Mouse (Mus musculus) midbrain, embryonic 12.5 days (tissue): Measurements from ENCODE around the gene Olfr803. TPM values are rescaled to one million over a fixed set of nuclear protein-coding genes. Genes with fewer than 3 reads are reported as not detected.

Experiments used
- ATAC-seq: fragments of 200-750 bp; cut with Nextera tagmentation; 2 replicates; pipeline ENCODE4 v1.8.0; 2017; ENCODE audit warnings: low read depth, moderate TSS enrichment, moderate library complexity; ENCODE audit not compliant: low FRiP score
- H3K27ac ChIP-seq: fragments of 300-500 bp; sonication (generic); replicated peaks from 2 replicates; pipeline ENCODE4 v1.5.1; 2016; ENCODE audit warnings: mild to moderate bottlenecking
- H3K27me3 ChIP-seq: fragments of 300-500 bp; sonication (generic); 2 replicates; pipeline ENCODE4 v1.6.1; 2016; ENCODE audit warnings: mild to moderate bottlenecking
- H3K36me3 ChIP-seq: fragments of 300-500 bp; sonication (generic); 2 replicates; pipeline ENCODE4 v1.6.1; 2016
- H3K4me1 ChIP-seq: fragments of 300-500 bp; sonication (generic); 2 replicates; pipeline ENCODE4 v1.6.1; 2016
- H3K4me2 ChIP-seq: fragments of 300-500 bp; sonication (generic); replicated peaks from 2 replicates; pipeline ENCODE4 v1.6.1; 2016; ENCODE audit warnings: mild to moderate bottlenecking, moderate library complexity
- H3K4me3 ChIP-seq: fragments of 300-500 bp; sonication (generic); 2 replicates; pipeline ENCODE4 v1.5.1; 2016; ENCODE audit warnings: mild to moderate bottlenecking
- H3K9ac ChIP-seq: fragments of 300-500 bp; sonication (generic); replicated peaks from 2 replicates; pipeline ENCODE4 v1.6.1; 2016; ENCODE audit warnings: mild to moderate bottlenecking, moderate library complexity
- H3K9me3 ChIP-seq: fragments of 300-500 bp; sonication (generic); 2 replicates; pipeline ENCODE4 v1.6.1; 2016; ENCODE audit warnings: mild to moderate bottlenecking
- WGBS: fragments of 180-500 bp; shearing (Covaris S2); methylation state at CpG from one replicate; pipeline ENCODE4 v1.1.7; 2016; 5-methylcytosine and 5-hydroxymethylcytosine counted together
- microRNA-seq: library from miRNA; unstranded; fragments of <30 nt; microRNA quantifications from one replicate; pipeline ENCODE4, GENCODE M21; 2017
- polyA plus RNA-seq: library from polyadenylated mRNA; unstranded; fragments of >200 nt; fragmentation: Nextera tagmentation; extraction: Ambion mirVana; gene quantifications from 2 replicates; pipeline ENCODE4 v1.2.1, GENCODE M21; 2016

The Olfr803 gene
- polyA plus RNA-seq = not detected in 2 replicates

- no peaks in the 10 kb centered on the region for H3K9me3 ChIP-seq
- no peak within 1 kb of the TSS for H3K4me2 ChIP-seq
- no peak for ATAC-seq
- no peaks in the 10 kb centered on the region for H3K27me3 ChIP-seq
- H3K27ac ChIP-seq = no peak within 1 kb of the TSS
- no peaks in the 10 kb centered on the region for H3K36me3 ChIP-seq
- no peak within 1 kb of the TSS for H3K4me3 ChIP-seq
- H3K9ac ChIP-seq = no peak within 1 kb of the TSS
- H3K4me1 ChIP-seq = no peaks in the 10 kb centered on the region
- 80% methylated on average over 2 of the region's 2 CpGs for WGBS
Measured at GRCm38 (mm10) chr10:129694186-129694585, at the start of gene Olfr803. TSS of gene Olfr803 (minus strand) at chr10:129694286.

GRCm38 (mm10) chr10:129741821-129742220 lies 47.7 kb upstream of the Olfr803 start, which contains the start of gene Olfr806:
TSS of gene Olfr806 (minus strand) at chr10:129741921.
- Histone ChIP-seq H3K4me2 (no peak within 1 kb of the TSS), H3K4me1 (no peaks in the 10 kb centered on the region), H3K9ac (no peak within 1 kb of the TSS), H3K27me3 (no peaks in the 10 kb centered on the region), H3K36me3 (no peaks in the 10 kb centered on the region), H3K9me3 (no peaks in the 10 kb centered on the region), H3K27ac (no peak within 1 kb of the TSS), H3K4me3 (no peak within 1 kb of the TSS)
- no peak for ATAC-seq

- ATAC-seq = no peak
- no peaks in the 10 kb centered on the region for H3K9me3 ChIP-seq
- H3K4me3 ChIP-seq = no peak within 1 kb of the TSS
- no peak within 1 kb of the TSS for H3K9ac ChIP-seq
- WGBS = 100% methylated on average over 2 of the region's 2 CpGs
- no peaks in the 10 kb centered on the region for H3K27me3 ChIP-seq
- no peaks in the 10 kb centered on the region for H3K36me3 ChIP-seq
- H3K4me1 ChIP-seq = no peaks in the 10 kb centered on the region
- H3K27ac ChIP-seq = no peak within 1 kb of the TSS
- no peak within 1 kb of the TSS for H3K4me2 ChIP-seq
Measured at GRCm38 (mm10) chr10:129729275-129729674, 35.2 kb upstream of the Olfr803 start, which contains the start of gene Olfr805. TSS of gene Olfr805 (minus strand) at chr10:129729375.

- no peaks in the 10 kb centered on the region for H3K36me3 ChIP-seq
- no peaks in the 10 kb centered on the region for H3K27me3 ChIP-seq
- H3K9ac ChIP-seq = no peak within 1 kb of the TSS
- no peak for ATAC-seq
- no peaks in the 10 kb centered on the region for H3K9me3 ChIP-seq
- no peak within 1 kb of the TSS for H3K27ac ChIP-seq
- no peak within 1 kb of the TSS for H3K4me3 ChIP-seq
- no peaks in the 10 kb centered on the region for H3K4me1 ChIP-seq
- no peak within 1 kb of the TSS for H3K4me2 ChIP-seq
Measured at GRCm38 (mm10) chr10:129702910-129703309, 8.8 kb upstream of the Olfr803 start, which contains the start of gene Olfr804. TSS of gene Olfr804 (plus strand) at chr10:129703210.

GRCm38 (mm10) chr10:129688069-129688468 lies 6.0 kb downstream of the Olfr803 start, which contains the start of gene Olfr802:
TSS of gene Olfr802 (minus strand) at chr10:129688169.
- no peak within 1 kb of the TSS for H3K4me2 ChIP-seq
- no peaks in the 10 kb centered on the region for H3K4me1 ChIP-seq
- ATAC-seq = no peak
- no peak within 1 kb of the TSS for H3K27ac ChIP-seq
- H3K4me3 ChIP-seq = no peak within 1 kb of the TSS
- H3K27me3 ChIP-seq = no peaks in the 10 kb centered on the region
- H3K36me3 ChIP-seq = no peaks in the 10 kb centered on the region
- WGBS = 53% methylated on average over 1 of the region's 1 CpGs
- H3K9ac ChIP-seq = no peak within 1 kb of the TSS
- H3K9me3 ChIP-seq = no peaks in the 10 kb centered on the region

GRCm38 (mm10) chr10:129673765-129674164 lies 20.3 kb downstream of the Olfr803 start, which contains the start of gene Olfr801:
TSS of gene Olfr801 (minus strand) at chr10:129673865.
- Histone ChIP-seq H3K4me3 (no peak within 1 kb of the TSS), H3K36me3 (no peaks in the 10 kb centered on the region), H3K4me1 (no peaks in the 10 kb centered on the region), H3K27me3 (no peaks in the 10 kb centered on the region), H3K27ac (no peak within 1 kb of the TSS), H3K9me3 (no peaks in the 10 kb centered on the region), H3K4me2 (no peak within 1 kb of the TSS), H3K9ac (no peak within 1 kb of the TSS)
- no peak for ATAC-seq
- WGBS = 81% methylated on average over 1 of the region's 1 CpGs

GRCm38 (mm10) chr10:129657394-129657793 lies 36.7 kb downstream of the Olfr803 start, which contains the start of gene Olfr800:
TSS of gene Olfr800 (plus strand) at chr10:129657694.
- H3K4me3 ChIP-seq = no peak within 1 kb of the TSS
- H3K36me3 ChIP-seq = no peaks in the 10 kb centered on the region
- H3K4me2 ChIP-seq = no peak within 1 kb of the TSS
- H3K4me1 ChIP-seq = no peaks in the 10 kb centered on the region
- no peak within 1 kb of the TSS for H3K9ac ChIP-seq
- H3K27ac ChIP-seq = no peak within 1 kb of the TSS
- H3K27me3 ChIP-seq = no peaks in the 10 kb centered on the region
- ATAC-seq = no peak
- no peaks in the 10 kb centered on the region for H3K9me3 ChIP-seq

- no peak for ATAC-seq
- Histone ChIP-seq H3K4me3 (no peak overlapping the region), H3K9me3 (no peaks in the 10 kb centered on the region), H3K4me2 (no peak overlapping the region), H3K36me3 (no peaks in the 10 kb centered on the region), H3K4me1 (no peaks in the 10 kb centered on the region), H3K27me3 (no peaks in the 10 kb centered on the region), H3K27ac (no peak overlapping the region), H3K9ac (no peak overlapping the region)
- WGBS = 87% methylated on average over 1 of the region's 1 CpGs
Measured at GRCm38 (mm10) chr10:129651763-129652162, 42.3 kb downstream of the Olfr803 start.

Small RNAs within 50 kb of the gene (microRNA-seq; reads per million reads assigned to microRNA genes)
- not detected for gene Gm24485

Other genes with a start within 250 kb of the Olfr803 start
- not detected in 2 replicates for gene Olfr787, start 232.4 kb downstream of the Olfr803 start, polyA plus RNA-seq
- not detected in 2 replicates for gene Olfr788, start 223.3 kb downstream of the Olfr803 start, polyA plus RNA-seq
- not detected in 2 replicates for gene Olfr789, start 209.5 kb downstream of the Olfr803 start, polyA plus RNA-seq
- gene Olfr790, start 195.8 kb downstream of the Olfr803 start, polyA plus RNA-seq = not detected in 2 replicates
- not detected in 2 replicates for gene Olfr791, start 172.5 kb downstream of the Olfr803 start, polyA plus RNA-seq
- gene Olfr792, start 155.1 kb downstream of the Olfr803 start, polyA plus RNA-seq = not detected in 2 replicates
- not detected in 2 replicates for gene Olfr794, start 126.6 kb downstream of the Olfr803 start, polyA plus RNA-seq
- gene Olfr796, start 81.7 kb downstream of the Olfr803 start, polyA plus RNA-seq = not detected in 2 replicates
- gene Olfr798, start 66.4 kb downstream of the Olfr803 start, polyA plus RNA-seq = not detected in 2 replicates
- gene Olfr799, start 56.8 kb downstream of the Olfr803 start, polyA plus RNA-seq = not detected in 2 replicates
- gene Olfr800, start 36.6 kb downstream of the Olfr803 start, polyA plus RNA-seq = not detected in 2 replicates
- not detected in 2 replicates for gene Olfr801, start 20.4 kb downstream of the Olfr803 start, polyA plus RNA-seq
- not detected in 2 replicates for gene Olfr802, start 6.1 kb downstream of the Olfr803 start, polyA plus RNA-seq
- gene Olfr804, start 8.9 kb upstream of the Olfr803 start, polyA plus RNA-seq = not detected in 2 replicates
- not detected in 2 replicates for gene Olfr805, start 35.1 kb upstream of the Olfr803 start, polyA plus RNA-seq
- gene Olfr806, start 47.6 kb upstream of the Olfr803 start, polyA plus RNA-seq = not detected in 2 replicates
- not detected in 2 replicates for gene Olfr807, start 63.5 kb upstream of the Olfr803 start, polyA plus RNA-seq
- gene Olfr808, start 71.2 kb upstream of the Olfr803 start, polyA plus RNA-seq = not detected in 2 replicates
- not detected in 2 replicates for gene Olfr809, start 80.4 kb upstream of the Olfr803 start, polyA plus RNA-seq
- gene Olfr810, start 100.6 kb upstream of the Olfr803 start, polyA plus RNA-seq = not detected in 2 replicates
- gene Olfr811, start 110.1 kb upstream of the Olfr803 start, polyA plus RNA-seq = not detected in 2 replicates
- not detected in 2 replicates for gene Olfr812, start 151.8 kb upstream of the Olfr803 start, polyA plus RNA-seq
- gene Olfr813, start 161.1 kb upstream of the Olfr803 start, polyA plus RNA-seq = not detected in 2 replicates
- not detected in 2 replicates for gene Olfr814, start 185.6 kb upstream of the Olfr803 start, polyA plus RNA-seq
- not detected in 2 replicates for gene Olfr815, start 211.6 kb upstream of the Olfr803 start, polyA plus RNA-seq
- not detected in 2 replicates for gene Olfr816, start 221.3 kb upstream of the Olfr803 start, polyA plus RNA-seq